Mouse (Mus musculus) gastrocnemius, postnatal 14 days (tissue): ENCODE measurements around the gene Eef1a1. TPM values are rescaled to one million over a fixed set of nuclear protein-coding genes. Genes with fewer than 3 reads are reported as not detected.
"Not testable (repeated sequence)": the region's sequence is repeated elsewhere in the genome, so short reads cannot be mapped to it uniquely, and the experiment has no call there.

Experiments used
- DNase-seq: peaks from one replicate; pipeline ENCODE4 v3.0.0; 2021; ENCODE audit warnings: mixed read lengths
- intact Hi-C: fragments of 180-260 bp; cut with DNase I; formaldehyde crosslinking; loops from one replicate; pipeline ENCODE4 v1.15.1; 2025; ENCODE audit warnings: low total_unique reads
- total RNA-seq, 2 experiments: library from RNA; stranded (reverse); gene quantifications; 2 replicates each; pipeline ENCODE4 v1.2.3; 2021

The Eef1a1 gene
- total RNA-seq, 2 experiments from 2014 or later = 1,398 to 1,669 TPM

DNA sequence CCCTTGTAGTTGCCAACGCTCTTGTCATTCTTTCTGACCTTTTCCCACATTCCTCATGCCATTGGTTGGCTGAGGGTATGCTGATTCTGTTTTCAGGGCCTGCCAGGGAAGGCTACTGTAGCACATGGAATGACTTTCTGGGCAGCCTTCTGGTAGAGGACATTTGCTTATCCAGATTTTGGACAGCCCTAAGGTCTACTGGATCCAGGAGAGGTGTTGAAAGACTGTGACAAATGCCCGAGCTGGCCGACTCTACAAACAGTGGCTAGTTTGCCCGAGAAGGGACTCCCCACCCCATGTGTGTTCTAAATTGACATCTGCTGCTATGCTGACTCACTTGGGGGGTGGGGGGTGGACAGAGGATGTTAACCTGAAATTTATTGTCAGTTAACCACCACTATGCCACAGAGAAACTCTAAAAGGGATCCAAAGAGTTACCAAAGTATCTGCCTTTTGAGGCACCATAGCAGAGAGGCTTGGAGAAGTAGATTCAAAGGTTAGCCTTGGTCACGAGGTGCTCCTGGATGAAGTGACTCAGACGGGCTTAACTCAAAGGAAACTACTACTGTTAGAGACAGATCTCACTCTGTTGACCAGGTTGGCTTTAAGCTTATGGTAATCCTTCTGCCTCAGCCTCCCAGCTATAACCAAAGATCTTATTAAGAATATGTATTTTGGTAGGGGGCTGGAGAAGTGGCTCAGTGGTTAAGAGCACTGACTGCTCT lies 25.0 kb upstream of the Eef1a1 start:
- intact Hi-C loops = no loop called here
- peak; percentile 41 for DNase-seq

DNA sequence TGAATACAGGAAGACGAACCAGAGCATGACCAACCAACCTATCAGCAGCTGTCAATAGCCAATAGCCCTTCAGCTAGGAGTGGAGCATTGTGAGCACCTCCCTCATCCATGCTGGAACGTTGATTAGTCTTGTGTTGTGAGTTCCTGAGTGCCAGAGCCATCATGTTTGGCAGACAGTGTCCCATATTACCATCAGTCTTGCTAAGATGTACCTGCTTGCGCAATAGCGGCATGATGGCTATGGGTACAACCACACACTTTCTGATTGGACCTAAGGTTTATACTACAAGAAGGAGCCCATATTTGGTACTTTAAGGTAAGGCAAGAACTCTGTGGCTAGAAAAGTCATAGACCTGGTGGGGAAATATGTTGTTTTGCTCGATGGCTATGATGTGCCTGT lies 22.8 kb upstream of the Eef1a1 start:
- intact Hi-C loops = no loop called here
- DNase-seq = no peak

DNA sequence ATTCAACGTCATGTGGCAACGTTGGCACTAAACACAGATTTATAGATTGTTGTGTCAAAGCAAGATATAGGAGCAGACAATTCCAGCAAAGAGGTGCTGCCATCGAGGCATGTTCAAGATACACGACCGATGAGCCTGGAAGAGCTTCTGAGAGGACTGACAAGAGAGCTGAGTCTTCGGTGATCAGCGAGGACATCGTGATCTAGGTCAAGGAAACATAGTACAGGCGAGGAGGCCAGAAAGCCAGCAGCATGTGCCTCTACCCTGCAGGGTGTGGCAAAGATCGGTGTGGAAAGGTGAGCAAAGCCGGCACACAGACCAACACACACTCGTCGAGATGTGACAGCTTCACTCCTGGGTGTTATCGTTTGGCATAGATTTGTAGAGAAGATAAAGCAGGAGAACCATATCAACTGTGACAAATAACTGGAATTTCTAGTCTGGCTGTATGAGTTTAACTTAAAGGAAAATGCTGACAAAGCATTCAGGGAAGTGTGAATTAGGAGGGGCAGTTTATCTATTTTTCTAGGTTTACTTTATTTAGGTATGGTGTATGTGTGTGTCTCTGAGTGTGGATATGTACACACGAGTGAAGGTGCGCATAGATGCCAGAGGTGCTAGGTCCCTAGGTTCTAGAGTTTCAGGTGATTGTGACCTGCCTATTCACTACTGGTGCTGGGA lies 19.3 kb upstream of the Eef1a1 start:
- no peak for DNase-seq
- intact Hi-C loops = no loop called here

DNA sequence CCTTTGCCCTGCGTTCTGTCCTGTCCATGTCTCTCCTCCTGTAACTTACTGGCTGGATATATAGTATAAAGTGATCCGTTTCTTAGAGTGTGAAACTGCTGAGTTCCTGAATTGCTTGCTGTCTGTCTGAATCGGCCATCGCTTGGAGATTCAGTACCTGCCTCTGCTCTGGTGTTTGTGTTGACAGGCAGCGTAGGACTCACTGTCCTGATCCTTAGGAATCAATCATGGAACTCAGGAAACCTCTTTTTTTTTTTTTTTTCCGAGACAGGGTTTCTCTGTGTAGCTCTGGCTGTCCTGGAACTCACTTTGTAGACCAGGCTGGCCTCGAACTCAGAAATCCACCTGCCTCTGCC lies 17.7 kb upstream of the Eef1a1 start:
- DNase-seq = no peak
- intact Hi-C loops = no loop called here

DNA sequence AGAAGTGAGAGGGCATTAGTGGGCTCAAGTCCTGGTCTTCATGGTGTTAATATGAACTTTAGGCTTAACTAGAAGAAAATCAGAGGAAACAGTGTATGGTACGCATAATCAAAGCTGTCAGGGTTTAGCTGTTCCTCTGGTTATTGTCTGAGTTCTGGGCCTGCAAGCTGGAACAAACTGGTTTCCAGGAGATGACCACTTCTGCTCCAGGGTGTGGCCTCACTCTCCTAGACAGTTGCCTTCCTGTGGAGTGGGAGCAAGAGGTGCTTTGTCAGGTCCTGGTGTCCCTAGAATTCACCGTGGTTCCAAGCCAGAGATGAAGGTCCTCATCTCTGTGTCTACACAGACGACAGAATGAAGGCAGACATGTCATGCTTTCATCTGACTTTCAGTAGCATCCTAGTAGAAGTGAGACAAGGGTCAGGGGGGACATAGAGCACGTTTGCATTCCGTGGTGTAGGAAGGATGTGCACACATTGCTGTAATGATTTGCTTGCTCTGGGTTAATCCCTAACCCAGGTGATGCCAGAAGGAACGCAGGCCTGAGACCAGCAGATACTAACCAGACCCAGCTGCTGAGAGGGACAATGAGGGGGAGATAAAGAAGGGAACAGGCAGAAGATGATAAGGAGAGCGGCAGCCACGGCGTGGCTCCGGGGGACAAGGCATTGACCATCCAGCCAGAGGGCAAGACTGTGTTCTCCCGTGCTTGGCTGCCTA lies 17.2 kb upstream of the Eef1a1 start:
- DNase-seq = no peak
- intact Hi-C loops = no loop called here

DNA sequence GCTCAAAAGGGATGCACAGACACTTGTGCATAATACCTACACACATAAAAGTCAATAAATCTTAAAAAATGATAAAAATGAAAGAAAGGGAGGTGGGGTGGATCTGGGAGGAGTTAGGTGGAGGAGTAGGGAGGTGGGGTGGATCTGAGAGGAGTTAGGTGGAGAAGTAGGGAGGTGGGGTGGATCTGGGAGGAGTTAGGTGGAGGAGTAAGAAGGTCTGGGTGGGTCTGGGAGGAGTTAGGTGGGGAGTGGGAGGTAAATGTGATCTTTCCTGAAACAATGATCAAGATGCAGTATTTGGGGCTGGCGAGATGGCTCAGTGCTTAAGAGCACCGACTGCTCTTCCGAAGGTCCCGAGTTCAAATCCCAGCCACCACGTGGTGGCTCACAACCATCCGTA lies 16.3 kb upstream of the Eef1a1 start:
- DNase-seq = no peak
- intact Hi-C loops = no loop called here

DNA sequence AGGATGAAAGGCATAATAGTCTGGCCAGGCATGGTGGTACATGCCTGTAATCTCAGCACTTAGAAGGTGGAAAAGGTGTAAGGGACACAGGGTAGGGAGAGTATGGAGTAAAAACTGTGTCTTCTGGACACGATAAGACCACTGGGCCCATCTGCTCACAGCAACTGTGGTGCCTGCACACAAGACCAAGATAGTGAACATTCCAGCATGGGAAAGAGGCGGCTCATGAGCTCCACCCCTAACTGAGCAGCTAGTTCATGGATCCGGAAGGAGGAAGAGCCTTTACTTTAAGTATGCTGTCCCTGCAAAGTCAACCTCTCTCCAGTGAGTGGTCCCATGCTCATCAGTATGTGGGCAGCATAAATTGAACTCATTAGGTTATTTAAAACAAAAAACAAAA lies 15.7 kb upstream of the Eef1a1 start:
- intact Hi-C loops = no loop called here
- DNase-seq = no peak

DNA sequence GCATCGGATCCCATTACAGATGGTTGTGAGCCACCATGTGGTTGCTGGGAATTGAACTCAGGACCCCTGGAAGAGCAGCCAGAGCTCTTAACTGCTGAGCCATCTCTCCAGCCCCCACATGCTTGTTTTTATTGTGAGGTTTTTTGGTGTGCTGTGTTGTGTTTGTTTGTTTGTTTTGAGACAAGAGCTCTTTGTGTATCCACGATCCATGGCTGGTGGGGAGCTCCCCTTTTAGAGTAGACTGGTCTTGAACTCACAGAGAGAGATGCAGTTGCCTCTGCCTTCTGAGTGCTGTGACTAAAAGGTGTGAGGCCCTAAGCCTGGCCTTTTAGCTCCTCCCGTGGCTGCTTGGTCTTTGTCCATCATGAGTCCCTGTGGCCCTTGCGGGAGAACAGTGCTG lies 15.2 kb upstream of the Eef1a1 start:
- DNase-seq = no peak
- intact Hi-C loops = no loop called here

DNA sequence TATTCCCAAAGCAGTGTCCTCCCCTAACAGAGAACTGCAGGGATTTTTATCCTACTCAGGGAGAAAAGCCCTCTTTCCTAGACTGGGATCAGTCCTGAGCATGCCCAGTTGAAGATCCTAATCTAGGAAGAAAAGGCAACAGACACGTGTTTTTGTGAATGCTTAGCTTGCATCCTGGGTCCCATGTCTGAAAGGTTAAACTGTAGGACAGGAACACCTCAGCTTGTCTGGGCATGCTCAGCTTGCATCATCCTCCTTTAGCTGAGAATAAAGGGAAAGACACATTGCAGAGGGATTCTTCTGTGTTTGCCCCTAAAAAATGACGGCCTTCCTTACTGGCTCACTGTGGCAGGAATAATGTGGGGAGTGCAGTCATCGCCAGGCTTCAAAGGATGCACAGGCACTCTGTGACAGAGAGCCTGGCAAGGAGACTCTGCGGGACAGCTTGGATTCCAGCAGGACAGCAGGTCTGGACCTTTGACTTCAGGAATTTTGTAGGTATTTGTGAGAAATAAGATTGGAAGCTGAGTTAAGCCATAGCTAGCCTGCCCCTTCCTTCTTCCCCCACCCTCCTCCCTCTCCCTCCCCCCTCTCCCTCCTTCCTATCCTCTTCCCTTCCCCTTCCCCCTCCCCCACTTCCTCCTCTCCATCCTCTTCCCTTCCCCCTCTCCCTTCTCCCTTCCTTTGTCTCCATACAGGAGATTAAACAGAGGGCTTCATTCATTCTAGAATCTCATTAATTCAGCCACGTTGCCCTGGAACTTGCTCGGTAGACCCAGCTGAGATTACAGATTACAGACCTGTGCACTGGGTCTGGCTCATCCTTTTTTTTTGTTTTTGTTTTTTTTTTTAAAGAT lies 14.5 kb upstream of the Eef1a1 start:
- intact Hi-C loops = no loop called here

DNA sequence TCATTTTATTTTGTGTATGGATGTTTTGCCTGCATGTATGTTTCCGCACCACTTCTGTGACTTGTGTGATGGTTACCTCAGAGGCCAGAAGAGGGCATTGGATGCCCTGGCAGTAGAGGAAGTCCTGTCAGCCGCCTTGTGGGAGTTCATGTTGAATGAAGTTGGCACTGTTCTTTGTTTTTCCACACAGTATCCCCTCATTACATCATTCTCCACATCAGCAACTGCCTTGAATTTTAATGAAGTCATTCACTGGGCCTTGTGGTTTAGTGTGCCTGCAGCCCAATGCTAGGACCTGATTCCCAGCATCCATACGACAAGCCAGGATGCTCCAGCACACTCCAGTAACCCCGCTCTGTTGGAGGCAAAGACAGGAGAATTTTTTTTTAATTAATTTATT lies 12.3 kb upstream of the Eef1a1 start:
- intact Hi-C loops = no loop called here
- no peak for DNase-seq

More for the DNA sequence above, 14.5 kb upstream of the Eef1a1 start:
- no peak for DNase-seq

DNA sequence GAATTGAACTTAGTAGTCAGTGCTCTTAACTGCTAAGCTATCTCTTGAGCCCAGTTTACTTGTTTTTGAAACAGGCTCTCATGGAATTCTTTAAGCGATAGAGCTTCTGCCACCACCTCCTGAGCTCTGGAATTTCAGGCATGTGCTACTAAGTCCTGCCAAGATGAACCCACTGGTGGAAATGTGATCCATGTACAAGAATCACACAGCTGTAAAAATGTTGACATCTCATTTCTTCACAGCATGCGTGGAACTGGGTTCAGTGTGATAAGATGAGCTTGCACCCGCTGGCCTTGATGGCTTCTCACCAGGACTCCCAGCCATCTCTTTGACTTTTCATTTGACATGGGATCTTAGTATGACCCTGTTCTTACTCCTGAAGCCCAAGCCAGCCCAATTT lies 11.4 kb upstream of the Eef1a1 start:
- intact Hi-C loops = no loop called here
- DNase-seq = no peak

DNA sequence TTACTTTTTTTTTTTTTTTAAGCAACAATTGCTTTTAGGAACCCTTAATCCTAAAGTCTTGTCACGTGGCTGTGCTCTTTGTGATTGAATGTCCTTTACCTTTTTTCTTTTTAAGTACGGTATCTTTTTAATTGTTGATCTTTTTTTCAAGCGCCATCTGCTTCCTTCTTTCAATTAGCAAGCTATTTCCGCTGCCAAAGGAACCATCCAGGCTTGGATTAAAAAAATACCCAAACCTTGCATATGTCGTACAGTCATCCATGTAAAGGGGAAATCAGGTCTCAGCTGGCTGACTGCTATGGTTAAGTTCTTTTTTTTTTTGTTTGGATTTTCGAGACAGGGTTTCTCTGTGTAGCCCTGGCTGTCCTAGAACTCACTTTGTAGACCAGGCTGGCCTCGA lies 4.2 kb upstream of the Eef1a1 start:
- intact Hi-C loops = no loop called here
- DNase-seq = no peak

DNA sequence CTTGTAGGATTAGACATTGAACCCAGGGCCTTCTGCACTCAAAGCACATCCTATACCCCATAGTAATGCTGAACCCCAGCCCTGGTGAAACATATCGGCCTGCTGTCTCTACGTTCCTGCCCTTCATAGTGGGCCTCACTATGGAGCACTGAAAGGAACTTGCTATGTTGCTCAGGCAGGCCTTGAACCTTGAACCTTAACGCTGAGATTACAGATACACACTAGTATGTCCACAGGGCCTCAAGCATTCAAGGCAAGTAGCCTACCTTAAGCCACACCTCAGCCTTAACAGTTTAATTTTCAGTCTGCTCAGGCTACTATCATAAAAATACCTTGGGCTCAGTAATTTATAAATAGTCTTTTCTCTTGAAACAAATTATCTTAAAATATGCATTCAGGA lies 3.3 kb upstream of the Eef1a1 start:
- no peak for DNase-seq
- intact Hi-C loops = no loop called here

DNA sequence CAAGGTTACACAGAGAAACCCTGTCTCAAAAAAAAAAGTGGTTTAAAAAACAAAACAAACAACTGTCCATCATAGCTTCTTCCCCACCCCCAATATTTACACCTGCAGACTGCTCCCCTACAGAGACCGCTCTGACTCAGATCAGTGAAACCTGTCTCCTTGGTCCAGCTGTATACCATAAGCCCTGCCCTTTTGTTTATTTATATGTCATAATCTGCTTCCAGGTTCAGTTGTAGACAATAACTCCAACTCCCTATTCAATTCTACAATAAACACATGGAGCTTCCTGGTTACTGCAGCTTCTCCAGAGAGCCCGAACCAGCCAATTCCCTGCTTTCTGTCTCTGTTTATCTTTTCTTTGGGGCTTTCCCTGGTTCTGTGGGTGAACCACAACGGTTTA lies 2.2 kb upstream of the Eef1a1 start:
- DNase-seq = no peak
- intact Hi-C loops = no loop called here

DNA sequence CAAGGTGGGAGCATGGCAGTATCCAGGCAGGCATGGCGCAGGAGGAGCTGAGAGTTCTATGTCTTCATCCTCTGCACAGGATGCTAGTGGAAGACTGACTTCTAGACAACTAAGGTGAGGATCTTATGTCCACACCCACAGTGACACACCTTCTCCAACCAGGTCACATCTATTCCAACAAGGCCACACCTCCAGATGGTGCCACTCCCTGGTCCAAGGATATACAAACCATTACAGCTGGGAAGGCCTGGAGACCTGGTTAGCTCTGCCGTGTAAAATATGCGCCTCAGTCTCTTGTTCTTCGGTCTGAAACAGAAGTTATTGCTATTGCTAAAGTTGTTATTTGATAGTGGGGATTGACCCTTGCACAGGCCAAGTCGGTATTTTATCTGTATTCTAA lies 930 bp downstream of the Eef1a1 start:
- DNase-seq, intact Hi-C loops: not testable (repeated sequence)

DNA sequence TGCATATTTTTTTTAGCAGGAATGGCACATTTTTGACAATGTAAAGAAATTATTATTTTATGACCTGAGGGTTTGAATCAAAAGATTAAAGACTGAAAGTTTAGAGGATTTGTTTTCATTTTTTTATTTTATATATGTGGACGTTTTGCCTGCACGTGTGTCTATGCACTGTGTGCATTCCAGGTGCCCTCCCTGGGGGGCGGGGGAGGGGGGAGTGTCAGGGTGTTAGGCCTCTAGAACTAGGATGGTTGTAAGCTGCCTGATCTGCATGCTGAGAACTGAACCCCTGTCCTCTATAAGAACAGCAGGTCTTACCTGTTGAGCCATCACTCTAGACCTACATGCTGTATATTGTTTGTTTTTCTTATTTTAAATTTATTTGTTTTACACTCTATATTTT lies 4.3 kb downstream of the Eef1a1 start:
- DNase-seq = no peak
- intact Hi-C loops = no loop called here

DNA sequence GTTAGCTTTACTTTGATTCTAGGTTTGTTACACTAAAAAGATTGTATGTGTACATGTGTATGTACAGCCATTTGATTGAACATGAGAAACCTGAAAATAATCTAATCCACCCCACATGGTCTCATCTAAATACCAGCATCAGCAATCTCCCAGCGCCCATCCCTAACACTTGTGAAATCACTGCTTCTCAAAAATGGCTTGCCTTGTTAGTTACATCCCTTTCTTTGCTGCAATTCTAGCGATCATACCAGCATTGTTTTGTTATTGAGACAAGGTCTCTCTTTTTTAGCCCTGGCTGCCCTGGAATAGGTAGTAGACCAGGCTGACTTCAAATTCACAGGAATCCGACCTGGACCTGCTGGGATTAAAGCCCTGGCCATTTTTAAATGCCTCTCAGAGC lies 6.6 kb downstream of the Eef1a1 start:
- intact Hi-C loops = no loop called here

DNA sequence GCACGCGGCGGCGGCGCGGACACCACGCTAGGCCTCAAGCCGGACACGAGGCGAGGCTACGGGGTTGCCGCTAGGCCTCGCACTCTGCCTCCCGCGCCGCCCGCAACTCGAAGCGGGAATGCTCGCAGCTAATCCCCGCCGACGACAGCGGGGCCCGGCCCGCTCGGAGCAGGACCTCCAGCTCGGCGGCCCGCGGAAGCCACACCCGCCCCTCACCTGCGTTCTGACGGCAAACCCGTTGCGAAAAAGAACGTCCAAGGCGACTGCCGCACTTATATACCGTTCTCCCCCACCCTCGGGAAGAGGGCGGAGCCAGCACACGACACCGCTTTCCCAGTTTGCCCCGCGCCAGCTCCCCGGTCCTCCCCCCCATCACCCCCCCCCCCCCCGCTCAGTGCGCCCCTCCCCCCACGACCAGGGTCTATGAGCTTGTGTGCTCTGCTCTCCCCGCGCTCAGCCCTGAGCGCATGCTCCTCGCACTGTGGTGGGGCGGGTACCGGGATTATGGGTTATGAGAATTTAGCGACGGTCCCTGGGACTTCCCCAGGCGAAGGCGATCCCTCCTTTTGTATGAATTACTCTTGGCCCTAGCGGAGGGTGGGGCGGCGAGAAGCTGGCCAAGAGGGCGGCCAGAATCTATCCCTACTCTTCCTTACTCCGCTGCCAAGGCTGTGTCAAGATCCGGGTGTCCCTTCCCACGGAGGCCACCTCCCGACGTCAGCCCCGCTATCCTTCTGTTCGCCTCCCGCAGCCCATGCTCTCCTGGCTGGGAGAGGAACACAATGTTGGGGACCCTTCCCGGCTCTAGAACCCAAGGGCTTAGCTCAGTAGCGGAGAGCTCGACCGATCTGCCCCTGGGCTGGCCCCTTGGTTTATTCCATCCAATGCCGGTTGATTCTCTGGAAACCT lies 7.3 kb downstream of the Eef1a1 start:
- peak; percentile 93 for DNase-seq
- intact Hi-C loops = no loop called here

More for the DNA sequence above, 6.6 kb downstream of the Eef1a1 start:
- DNase-seq = no peak
